In the genomic region with DNA sequence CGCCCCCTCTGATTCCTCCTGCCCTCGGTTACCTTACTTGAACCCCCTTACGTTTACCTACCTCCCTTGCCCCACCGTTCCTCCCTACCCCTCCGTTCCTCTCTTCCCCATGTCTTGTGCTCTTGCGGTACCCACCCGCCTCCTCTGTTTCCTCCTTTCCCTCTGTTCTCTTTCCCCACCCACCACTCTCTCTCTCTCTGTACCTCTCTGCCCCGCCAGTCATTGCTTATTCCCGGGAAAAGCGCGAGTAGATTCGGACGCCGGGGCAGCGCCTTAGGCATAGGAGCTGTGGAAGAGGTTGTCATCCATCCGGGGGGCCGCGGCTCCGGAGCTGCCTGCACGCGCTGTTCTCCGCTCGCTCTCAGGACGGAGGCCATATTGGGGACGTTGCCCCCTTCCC, we compare ENCODE assay signal across 8 mouse cellular contexts. TPM values are rescaled to one million over a fixed set of nuclear protein-coding genes. Genes with fewer than 3 reads are reported as not detected.
DNase-seq lines count a peak whose midpoint lies in the region; ATAC-seq lines count a peak whose summit lies in the region.
"Had no signal": no experiment of that assay in that cellular context is flagged by ENCODE, and none has a peak within 500 bp of the region (broad histone marks: within the 10 kb centered on the region; RNA-seq: fewer than 3 reads in every experiment).

No protein-coding gene starts in this region.

- peaks cover 67% of the 10 kb centered on the region for H3K27me3 ChIP-seq in lung, embryonic 15.5 days
- peaks cover 33% of the 10 kb centered on the region for H3K27me3 ChIP-seq in embryonic facial prominence, embryonic 15.5 days
- peaks cover 14% of the 10 kb centered on the region for H3K27me3 ChIP-seq in intestine, embryonic 14.5 days (replicated peaks; ENCODE audit: control insufficient read depth, insufficient read depth, low read length)
- H3K27me3 ChIP-seq in midbrain, embryonic 15.5 days (replicated peaks) = no peaks in the 10 kb centered on the region; the same call in 1 of the 2 replicates

- no peak overlapping the region for H3K27ac ChIP-seq in lung, embryonic 15.5 days
- no peak overlapping the region for H3K27ac ChIP-seq in embryonic facial prominence, embryonic 15.5 days (replicated peaks)
- H3K27ac ChIP-seq in intestine, embryonic 14.5 days (ENCODE audit: low read depth) = no peak overlapping the region
- no peak overlapping the region for H3K27ac ChIP-seq in midbrain, embryonic 15.5 days

- H3K4me2 ChIP-seq in lung, embryonic 15.5 days = peak overlapping the region; percentile 28
- peak overlapping the region; percentile 42 for H3K4me2 ChIP-seq in embryonic facial prominence, embryonic 15.5 days (replicated peaks)
- peak overlapping the region; percentile 25 for H3K4me2 ChIP-seq in intestine, embryonic 14.5 days (ENCODE audit: low read length)
- peak overlapping the region; percentile 33 for H3K4me2 ChIP-seq in midbrain, embryonic 15.5 days

- no peak overlapping the region for H3K9ac ChIP-seq in lung, embryonic 15.5 days
- no peak overlapping the region; the same call in 1 of the 2 replicates for H3K9ac ChIP-seq in embryonic facial prominence, embryonic 15.5 days
- H3K9ac ChIP-seq in intestine, embryonic 14.5 days (ENCODE audit: low read length) = no peak overlapping the region
- no peak overlapping the region for H3K9ac ChIP-seq in midbrain, embryonic 15.5 days

- no peaks in the 10 kb centered on the region for H3K9me3 ChIP-seq in lung, embryonic 15.5 days
- H3K9me3 ChIP-seq in embryonic facial prominence, embryonic 15.5 days (replicated peaks) = no peaks in the 10 kb centered on the region
- no peaks in the 10 kb centered on the region for H3K9me3 ChIP-seq in intestine, embryonic 14.5 days (ENCODE audit: control insufficient read depth, low read length)
- H3K9me3 ChIP-seq in midbrain, embryonic 15.5 days = no peaks in the 10 kb centered on the region

- no peak overlapping the region for H3K4me3 ChIP-seq in lung, embryonic 15.5 days
- peak overlapping the region; percentile 19 for H3K4me3 ChIP-seq in embryonic facial prominence, embryonic 15.5 days (replicated peaks)
- H3K4me3 ChIP-seq in intestine, embryonic 14.5 days (ENCODE audit: low read depth, low read length) = no peak overlapping the region
- H3K4me3 ChIP-seq in midbrain, embryonic 15.5 days = no peak overlapping the region

- H3K4me1 ChIP-seq in lung, embryonic 15.5 days = peaks cover 29% of the 10 kb centered on the region
- peaks cover 50% of the 10 kb centered on the region for H3K4me1 ChIP-seq in embryonic facial prominence, embryonic 15.5 days
- H3K4me1 ChIP-seq in intestine, embryonic 14.5 days (replicated peaks; ENCODE audit: control insufficient read depth, insufficient read depth, low read length) = peaks cover 13% of the 10 kb centered on the region
- H3K4me1 ChIP-seq in midbrain, embryonic 15.5 days = peaks cover 50% of the 10 kb centered on the region

- no peaks in the 10 kb centered on the region for H3K36me3 ChIP-seq in lung, embryonic 15.5 days
- no peaks in the 10 kb centered on the region for H3K36me3 ChIP-seq in embryonic facial prominence, embryonic 15.5 days
- H3K36me3 ChIP-seq in intestine, embryonic 14.5 days (ENCODE audit: control insufficient read depth, insufficient read depth, low read length) = no peaks in the 10 kb centered on the region
- H3K36me3 ChIP-seq in midbrain, embryonic 15.5 days (replicated peaks) = no peaks in the 10 kb centered on the region

- no peak for DNase-seq in lung, adult 18-20 months
- DNase-seq in intestine, embryonic 14.5 days (ENCODE audit: low spot score) = no peak
- no peak for DNase-seq in layer of hippocampus, adult 8-10 months (ENCODE audit: low spot score in 2 of 2)
- no peak for DNase-seq in layer of hippocampus, adult 18-20 months (ENCODE audit: low spot score in 2 of 2)
- DNase-seq: layer of hippocampus, postnatal 36 days had no signal

- no peak for ATAC-seq in lung, embryonic 15.5 days (ENCODE audit: borderline replicate concordance, extremely low read depth, low FRiP score, low TSS enrichment)
- no peak for ATAC-seq in embryonic facial prominence, embryonic 15.5 days (ENCODE audit: insufficient number of reproducible peaks, low FRiP score, low TSS enrichment, low read depth)
- ATAC-seq in intestine, embryonic 14.5 days (replicated peaks; ENCODE audit: low FRiP score, low TSS enrichment, low read depth) = no peak
- no peak for ATAC-seq in midbrain, embryonic 15.5 days (replicated peaks)

- WGBS in lung, embryonic 15.5 days = 27% methylated on average over 25 of the region's 25 CpGs
- WGBS in embryonic facial prominence, embryonic 15.5 days = 34% methylated on average over 25 of the region's 25 CpGs
- 45% methylated on average over 25 of the region's 25 CpGs for WGBS in intestine, embryonic 14.5 days
- 40% methylated on average over 25 of the region's 25 CpGs for WGBS in midbrain, embryonic 15.5 days

RNA-seq across cellular contexts. Expression of a gene that starts 59.0 kb away (rescaled TPM):
- polyA plus RNA-seq in lung, embryonic 15.5 days (2015; fragmentation: Nextera tagmentation; extraction: Ambion mirVana) = 8.6 and 9.1 TPM in 2 replicates
- 16.4 and 19.9 TPM in 2 replicates for polyA plus RNA-seq in embryonic facial prominence, embryonic 15.5 days (2015; fragmentation: Nextera tagmentation; extraction: Ambion mirVana)
- 11.2 and 15.6 TPM in 2 replicates for polyA plus RNA-seq in intestine, embryonic 14.5 days (2014; fragmentation: Nextera tagmentation; extraction: Ambion mirVana)
- polyA plus RNA-seq in midbrain, embryonic 15.5 days (2015; fragmentation: Nextera tagmentation; extraction: Ambion mirVana) = 85.7 and 88.1 TPM in 2 replicates
- 100 to 1,000 TPM; 253 to 279 (median 259) TPM for total RNA-seq in layer of hippocampus, adult 8-10 months (2022)
- total RNA-seq in layer of hippocampus, adult 18-20 months (2021) = 100 to 1,000 TPM; 259 to 271 TPM
